Mouse (Mus musculus) heart, postnatal 0 days (tissue): ENCODE measurements at regions not wholly inside any gene's neighbourhood (a gene's known extent, or its start where the extent isn't known, plus 50 kb on each side); places are given as distances from the start of the nearest gene placed in this dataset.
"Not testable (repeated sequence)": the region's sequence is repeated elsewhere in the genome, so short reads cannot be mapped to it uniquely, and the experiment has no call there.

Experiments
- ATAC-seq: fragments of 200-750 bp; cut with Nextera tagmentation; 2 replicates; pipeline ENCODE4 v1.8.0; 2017; ENCODE audit warnings: low read depth, moderate number of reproducible peaks, moderate library complexity; ENCODE audit not compliant: insufficient read depth
- DNase-seq: peaks from one replicate; pipeline ENCODE4 v3.0.0-alpha.2; 2016; ENCODE audit warnings: low spot score
- H3K27ac ChIP-seq: fragments of 300-500 bp; sonication (generic); 2 replicates; pipeline ENCODE4 v1.5.1; 2014; ENCODE audit warnings: low read depth, mild to moderate bottlenecking
- H3K27me3 ChIP-seq: fragments of 300-500 bp; sonication (generic); 2 replicates; pipeline ENCODE4 v1.6.1; 2014; ENCODE audit warnings: low read length, mixed read lengths; ENCODE audit not compliant: control insufficient read depth, insufficient read depth
- H3K36me3 ChIP-seq: fragments of 300-500 bp; sonication (generic); replicated peaks from 2 replicates; pipeline ENCODE4 v1.6.1; 2014; ENCODE audit warnings: low read length, mixed read lengths; ENCODE audit not compliant: control insufficient read depth, insufficient read depth
- H3K4me1 ChIP-seq: fragments of 300-500 bp; sonication (generic); 2 replicates; pipeline ENCODE4 v1.6.1; 2014; ENCODE audit warnings: antibody characterized with exemption; ENCODE audit not compliant: control insufficient read depth, insufficient read depth
- H3K4me2 ChIP-seq: fragments of 300-500 bp; sonication (generic); 2 replicates; pipeline ENCODE4 v1.6.1; 2014; ENCODE audit warnings: low read depth, mild to moderate bottlenecking, low read length, moderate library complexity
- H3K4me3 ChIP-seq: fragments of 300-500 bp; sonication (generic); 2 replicates; pipeline ENCODE4 v1.5.1; 2014; ENCODE audit warnings: low read depth, low read length
- H3K9ac ChIP-seq: fragments of 300-500 bp; sonication (generic); replicated peaks from 2 replicates; pipeline ENCODE4 v1.6.1; 2014; ENCODE audit warnings: low read depth, low read length, mixed read lengths
- H3K9me3 ChIP-seq: fragments of 300-500 bp; sonication (generic); replicated peaks from 2 replicates; pipeline ENCODE4 v1.6.1; 2016; ENCODE audit warnings: low read length; ENCODE audit not compliant: control insufficient read depth
- WGBS: fragments of 180-500 bp; shearing (Covaris S2); extraction: QIAGEN DNeasy Blood & Tissue Kit; methylation state at CpG from one replicate; pipeline ENCODE4 v1.1.7; 2014; 5-methylcytosine and 5-hydroxymethylcytosine counted together

GRCm38 (mm10) chr4:122122739-122123138 is 500.8 kb upstream of the Gm12887 start:
- not testable (repeated sequence) for H3K4me3 ChIP-seq, H3K9me3 ChIP-seq, H3K9ac ChIP-seq, H3K4me1 ChIP-seq, H3K27ac ChIP-seq, DNase-seq, H3K27me3 ChIP-seq, H3K36me3 ChIP-seq, H3K4me2 ChIP-seq
- peak; percentile 86 for ATAC-seq
- WGBS, result no CpG with 5 or more reads among the region's 21 CpGs
